Mouse (Mus musculus): Measurements from ENCODE around the gene Ank2. TPM values are rescaled to one million over a fixed set of nuclear protein-coding genes. Genes with fewer than 3 reads are reported as not detected.
"Not testable (repeated sequence)": the region's sequence is repeated elsewhere in the genome, so short reads cannot be mapped to it uniquely, and the experiment has no call there.

Gene Ank2
- total RNA-seq, 2 experiments from 2014 or later: 905 to 944 TPM

- peak; percentile 16 to 43 for DNase-seq (ENCODE audit: low spot score in 2 of 2)
- intact Hi-C loops (cut with DNase I): loop anchor here (10.0 kb wide), 1 partner anchor 314 kb away; no protein-coding TSS in a partner anchor
Observed at GRCm38 (mm10) chr3:127451070-127451469, 48.1 kb downstream of the Ank2 start.

- peak; percentile 53 to 73 for DNase-seq (ENCODE audit: low spot score in 2 of 2)
- intact Hi-C loops (cut with DNase I): loop anchor here (1.0 to 10.0 kb wide), 2 partner anchors 123 to 261 kb away; no protein-coding TSS in a partner anchor
Observed at GRCm38 (mm10) chr3:127446173-127446572, 53.0 kb downstream of the Ank2 start.

GRCm38 (mm10) chr3:127433291-127433690, 65.9 kb downstream of the Ank2 start:
- no peak for DNase-seq (ENCODE audit: low spot score in 2 of 2)
- intact Hi-C loops (cut with DNase I): no loop called here

- no peak for DNase-seq (ENCODE audit: low spot score in 2 of 2)
- intact Hi-C loops (cut with DNase I): loop anchor here (5.0 kb wide), 1 partner anchor 108 kb away; no protein-coding TSS in a partner anchor
Observed at GRCm38 (mm10) chr3:127429866-127430265, 69.3 kb downstream of the Ank2 start.

- intact Hi-C loops (cut with DNase I): loop anchor here (5.0 kb wide), 1 partner anchor 106 kb away; no protein-coding TSS in a partner anchor
Observed at GRCm38 (mm10) chr3:127428527-127428926, 70.6 kb downstream of the Ank2 start.

DNA sequence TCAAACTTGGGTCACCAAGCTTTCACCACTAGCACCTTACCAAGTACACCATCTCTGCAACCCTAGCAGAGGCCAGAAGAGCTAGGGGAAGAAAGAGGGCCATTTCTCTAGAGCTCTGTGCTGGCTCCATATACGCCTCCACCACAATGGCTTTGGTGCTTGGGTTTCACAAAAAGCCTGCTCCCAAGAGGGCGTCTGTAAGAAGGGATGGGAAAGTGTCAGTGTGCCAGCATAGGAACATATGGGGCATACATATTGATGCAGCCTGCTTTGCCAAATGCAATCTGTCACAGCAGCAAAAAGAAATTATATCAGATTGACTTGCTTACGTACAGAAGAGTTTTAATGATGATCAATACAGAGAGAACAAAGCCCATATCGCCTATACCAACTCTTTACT, 82.2 kb downstream of the Ank2 start:
- peak in 1 of 2 experiments; percentile 22 for DNase-seq (ENCODE audit: low spot score in 2 of 2)
- intact Hi-C loops (cut with DNase I): no loop called here

More at GRCm38 (mm10) chr3:127428527-127428926, 70.6 kb downstream of the Ank2 start:
- DNase-seq (ENCODE audit: low spot score in 2 of 2): no peak

- intact Hi-C loops (cut with DNase I): no loop called here
- no peak for DNase-seq (ENCODE audit: low spot score in 2 of 2)
Observed at GRCm38 (mm10) chr3:127414438-127414837, 84.7 kb downstream of the Ank2 start.

DNA sequence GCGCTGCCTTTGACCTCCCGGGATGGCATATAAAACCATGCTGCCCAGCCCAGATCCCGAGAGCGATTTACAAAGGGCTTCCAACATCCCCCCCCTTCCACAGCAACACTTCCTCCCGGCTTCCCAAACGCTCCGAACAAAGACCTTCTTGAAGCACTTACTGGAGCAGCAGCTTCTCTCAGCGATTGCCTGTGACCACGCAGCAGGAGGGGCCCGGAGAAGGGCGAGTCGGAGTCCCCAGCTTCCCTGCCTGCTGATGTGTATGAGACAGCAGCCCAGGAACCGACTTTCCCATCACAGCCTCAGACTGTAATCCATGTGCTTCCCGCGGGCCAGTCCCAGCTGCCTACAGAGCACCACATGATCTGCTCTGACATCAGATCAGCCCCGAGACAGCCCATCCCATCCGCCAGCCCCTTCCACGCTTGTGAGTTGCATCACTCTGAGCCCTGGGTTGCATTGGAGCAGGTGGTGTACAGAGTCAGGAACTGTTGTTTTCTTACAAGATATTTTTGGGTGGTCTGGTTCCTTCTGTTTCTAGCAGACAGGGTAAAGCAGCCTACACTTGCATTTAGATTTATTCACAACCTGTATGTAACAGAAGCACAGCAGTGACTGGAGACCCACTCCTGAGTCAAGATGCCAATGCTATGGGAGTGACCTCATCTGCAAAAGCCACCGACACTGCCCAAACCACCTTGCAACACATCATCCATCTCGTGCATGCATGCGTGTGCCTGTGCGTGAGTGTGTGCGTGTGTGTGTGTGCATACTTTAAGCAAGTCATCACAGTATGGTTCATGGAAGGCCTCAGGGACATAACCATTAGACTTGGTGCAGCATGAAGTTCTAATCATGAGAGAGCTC, 90.2 kb downstream of the Ank2 start:
- peak; percentile 89 to 97 for DNase-seq (ENCODE audit: low spot score in 2 of 2)
- intact Hi-C loops (cut with DNase I): loop anchor here (5.0 to 10.0 kb wide), 2 partner anchors 47 to 224 kb away; no protein-coding TSS in a partner anchor

- intact Hi-C loops (cut with DNase I): loop anchor here (5.0 to 10.0 kb wide), 2 partner anchors 46 to 223 kb away; no protein-coding TSS in a partner anchor
- peak; percentile 40 to 47 for DNase-seq (ENCODE audit: low spot score in 2 of 2)
Observed at GRCm38 (mm10) chr3:127407868-127408574, 91.1 kb downstream of the Ank2 start.

- DNase-seq (ENCODE audit: low spot score in 2 of 2): no peak
Observed at GRCm38 (mm10) chr3:127406883-127407282, 92.3 kb downstream of the Ank2 start.

DNA sequence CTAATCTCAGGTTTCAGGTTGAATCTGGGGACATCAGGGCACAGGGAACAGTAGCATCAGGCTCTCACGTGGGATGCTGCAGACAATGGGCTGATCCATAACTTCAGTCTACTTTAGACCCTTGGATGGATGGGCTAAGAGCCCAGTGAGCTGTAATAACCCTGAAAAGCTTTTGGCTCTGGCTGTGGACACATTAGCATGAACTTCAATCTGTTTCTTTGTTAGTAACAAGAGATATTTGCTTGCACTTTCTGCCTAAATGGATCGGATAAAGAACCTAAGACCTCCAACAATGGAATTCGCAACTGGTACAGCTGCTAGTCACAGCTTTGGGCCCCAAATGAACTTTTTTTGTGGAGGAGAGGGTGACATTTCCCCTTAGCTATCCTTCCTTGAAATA, 94.8 kb downstream of the Ank2 start:
- intact Hi-C loops (cut with DNase I): loop anchor here (10.0 kb wide), 1 partner anchor 220 kb away; no protein-coding TSS in a partner anchor
- DNase-seq (ENCODE audit: low spot score in 2 of 2): no peak

More at GRCm38 (mm10) chr3:127406883-127407282, 92.3 kb downstream of the Ank2 start:
- intact Hi-C loops (cut with DNase I): loop anchor here (5.0 to 10.0 kb wide), 2 partner anchors 45 to 222 kb away; no protein-coding TSS in a partner anchor

DNA sequence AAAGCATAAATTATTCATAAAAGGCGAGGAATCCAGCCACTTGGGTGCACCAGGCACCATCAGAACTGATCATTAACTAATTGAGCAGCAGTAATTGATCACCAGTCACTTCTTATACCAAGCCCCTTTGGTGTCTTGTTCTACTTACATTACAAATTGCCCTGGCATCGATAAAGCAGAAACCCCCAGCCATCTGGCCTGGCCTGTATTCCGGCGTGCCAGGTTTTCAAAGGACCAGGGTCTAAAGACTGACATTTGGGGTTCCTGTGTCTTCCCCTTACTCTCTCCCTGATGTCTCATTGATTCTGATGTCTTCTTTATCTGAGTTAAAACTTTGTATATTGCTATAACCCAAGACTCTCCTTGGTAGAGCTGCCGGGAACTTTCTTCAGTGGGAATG, 98.2 kb downstream of the Ank2 start:
- intact Hi-C loops (cut with DNase I): loop anchor here (10.0 kb wide), 1 partner anchor 216 kb away; no protein-coding TSS in a partner anchor
- DNase-seq (ENCODE audit: low spot score in 2 of 2): no peak

DNA sequence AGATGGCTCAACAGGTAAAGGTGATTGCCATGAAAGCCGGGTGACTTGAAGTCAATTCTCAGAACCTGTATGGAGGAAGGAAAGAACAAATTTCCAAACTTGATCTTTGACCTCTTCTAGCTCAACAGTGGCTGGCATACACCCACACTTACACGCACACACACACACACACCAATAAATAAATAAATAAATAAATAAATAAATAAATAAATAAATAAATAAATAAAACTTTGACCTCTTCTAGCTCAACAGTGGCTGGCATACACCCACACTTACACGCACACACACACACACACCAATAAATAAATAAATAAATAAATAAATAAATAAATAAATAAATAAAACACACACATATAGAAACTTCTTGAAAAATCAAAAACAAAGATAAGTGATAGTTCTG, 98.7 kb downstream of the Ank2 start:
- DNase-seq (ENCODE audit: low spot score in 2 of 2): not testable (repeated sequence)
- intact Hi-C loops (cut with DNase I): loop anchor here (10.0 kb wide), 1 partner anchor 216 kb away; no protein-coding TSS in a partner anchor

GRCm38 (mm10) chr3:127397774-127398173, 101.4 kb downstream of the Ank2 start:
- no peak for DNase-seq (ENCODE audit: low spot score in 2 of 2)
- intact Hi-C loops (cut with DNase I): no loop called here

DNA sequence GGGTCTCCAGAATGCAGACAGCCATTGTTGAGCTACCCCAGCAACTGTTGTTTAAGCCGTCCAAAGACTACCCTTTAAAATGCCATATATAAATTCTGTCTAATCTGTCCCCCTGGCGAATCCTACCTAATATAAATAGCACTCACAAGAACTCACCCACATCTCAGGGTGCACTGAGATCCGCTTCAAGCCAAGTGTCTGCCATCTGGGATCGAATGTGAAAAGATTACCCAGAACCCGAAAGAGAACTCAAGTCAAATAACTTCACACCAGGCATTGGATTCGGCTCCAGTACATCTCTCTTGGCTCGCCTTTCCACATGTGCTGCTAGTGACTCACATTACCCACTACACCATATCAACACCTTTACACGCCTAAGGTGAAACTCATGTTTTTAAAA, 103.9 kb downstream of the Ank2 start:
- intact Hi-C loops (cut with DNase I): no loop called here
- peak; percentile 40 to 85 for DNase-seq (ENCODE audit: low spot score in 2 of 2)

DNA sequence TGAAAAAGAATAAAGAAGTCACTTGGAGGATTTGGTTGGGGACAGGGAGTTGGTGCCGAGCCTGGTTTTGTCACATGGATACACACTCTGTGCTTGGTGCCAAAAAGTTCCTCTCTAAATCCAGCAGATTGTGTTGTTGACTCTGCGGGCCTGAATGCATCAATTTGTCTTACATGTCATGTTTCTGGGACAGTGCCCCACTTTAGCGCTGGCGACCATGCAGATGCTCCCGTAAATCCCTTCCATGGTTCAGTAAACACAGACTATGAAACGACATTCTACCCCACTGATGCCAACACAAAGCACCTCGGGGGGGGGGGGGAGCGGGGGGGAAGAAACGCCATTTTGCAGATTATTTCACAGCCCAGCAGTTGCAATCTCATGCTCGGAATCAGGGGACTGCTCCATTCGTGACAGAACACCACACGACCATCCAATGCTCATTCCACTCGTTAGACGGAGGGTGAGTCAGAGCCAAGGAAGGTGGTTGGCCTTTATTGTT, 112.1 kb downstream of the Ank2 start:
- DNase-seq (ENCODE audit: low spot score in 2 of 2): no peak
- intact Hi-C loops (cut with DNase I): no loop called here

DNA sequence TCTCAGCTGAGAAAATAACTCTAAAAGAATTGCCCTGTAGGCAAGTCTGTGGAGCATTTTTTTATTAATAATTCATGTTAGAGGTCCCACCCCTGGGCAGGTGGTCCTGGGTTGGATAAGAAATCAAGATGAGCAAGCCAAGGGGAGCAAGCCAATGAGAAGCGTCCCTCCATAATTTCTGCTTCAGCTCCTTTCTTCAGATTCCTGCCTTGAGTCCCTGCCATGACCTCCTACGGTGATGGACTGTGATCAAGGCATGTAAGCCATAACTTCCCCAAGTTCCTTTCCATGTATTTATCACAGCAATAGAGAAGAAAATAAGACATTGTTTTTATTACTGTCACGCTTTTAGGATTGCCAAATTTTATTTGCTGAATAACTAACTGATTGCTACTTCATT, 115.9 kb downstream of the Ank2 start:
- intact Hi-C loops (cut with DNase I): no loop called here
- no peak for DNase-seq (ENCODE audit: low spot score in 2 of 2)

DNA sequence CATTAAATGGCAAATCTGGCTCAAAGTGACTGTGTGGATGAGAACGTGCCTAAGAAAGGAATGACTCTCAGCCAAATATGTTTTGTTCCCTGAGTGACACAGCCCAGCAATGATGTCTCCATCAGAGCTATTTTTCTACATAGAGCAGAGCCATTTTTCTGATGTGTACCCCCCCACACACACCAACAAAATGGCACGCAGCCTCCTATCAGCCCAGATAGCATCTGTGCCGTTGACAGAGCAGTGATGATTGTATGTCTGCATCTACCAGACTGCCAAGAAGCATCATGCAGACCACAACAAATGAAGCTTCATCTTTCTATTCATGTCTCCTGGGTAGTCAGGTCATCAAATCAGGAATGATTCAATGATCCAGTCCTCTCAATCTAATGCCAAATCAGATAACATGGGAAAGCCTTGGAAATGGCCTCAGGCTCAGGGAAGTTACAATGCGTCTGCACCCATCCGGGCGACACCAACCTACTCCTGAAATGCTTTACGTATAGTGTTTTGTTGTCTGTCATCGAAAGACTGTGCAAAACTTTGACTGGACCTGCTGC, 122.2 kb downstream of the Ank2 start:
- peak in 1 of 2 experiments; percentile 21 for DNase-seq (ENCODE audit: low spot score in 2 of 2)
- intact Hi-C loops (cut with DNase I): no loop called here

GRCm38 (mm10) chr3:127375956-127376660, 123.0 kb downstream of the Ank2 start:
- intact Hi-C loops (cut with DNase I): no loop called here
- peak in 1 of 2 experiments; percentile 31 for DNase-seq (ENCODE audit: low spot score in 2 of 2)
